Mouse (Mus musculus) left cerebral cortex, adult 2 months (tissue): Measurements from ENCODE around the gene Fam122a. TPM values are rescaled to one million over a fixed set of nuclear protein-coding genes. Genes with fewer than 3 reads are reported as not detected.

Source experiments
- DNase-seq, 2 experiments: peaks; one replicate each; pipeline ENCODE4 v3.0.0; 2021 to 2022; ENCODE audit warnings: low spot score in 2 of 2, mixed read lengths in 1 of 2; ENCODE audit errors: extremely low spot score in 1 of 2
- H3K27ac ChIP-seq: fragments of 200-600 bp; 2 replicates; pipeline ENCODE4 v1.8.1; 2022
- H3K4me3 ChIP-seq: fragments of 200-600 bp; 2 replicates; pipeline ENCODE4 v1.8.1; 2022
- CTCF ChIP-seq: fragments of 200-600 bp; IDR thresholded peaks from 2 replicates; pipeline ENCODE4 v1.8.1; 2022; ENCODE audit warnings: antibody characterized with exemption, mild to moderate bottlenecking, moderate library complexity
- intact Hi-C: fragments of 180-260 bp; cut with DNase I; formaldehyde crosslinking; loops from one replicate; pipeline ENCODE4 v1.15.1; 2025
- long read RNA-seq, 2 experiments: library from polyadenylated mRNA; stranded (forward); transcript quantifications; one replicate each; pipeline ENCODE4 v2.0.0; 2021; ENCODE audit warnings: borderline mapping rate in 2 of 2
- total RNA-seq, 2 experiments: library from RNA; stranded (reverse); gene quantifications; 2 replicates each; pipeline ENCODE4 v1.2.3; 2021

Fam122a gene
- 10 to 100 TPM; 26.8 to 32.2 TPM for total RNA-seq
- long read RNA-seq, experiment 1, transcript Fam122a-201 (1 exons, 855 nt): major isoform, 15 of 15 reads
- long read RNA-seq, experiment 1, partial matches to known transcripts: 0 of 15 reads
- long read RNA-seq, experiment 1, other reads (novel, unspliced or antisense): 0 of 15 reads
- long read RNA-seq, experiment 2, transcript Fam122a-201 (1 exons, 855 nt): major isoform, 11 of 11 reads
- long read RNA-seq, experiment 2, partial matches to known transcripts: 0 of 11 reads
- long read RNA-seq, experiment 2, other reads (novel, unspliced or antisense): 0 of 11 reads

DNA sequence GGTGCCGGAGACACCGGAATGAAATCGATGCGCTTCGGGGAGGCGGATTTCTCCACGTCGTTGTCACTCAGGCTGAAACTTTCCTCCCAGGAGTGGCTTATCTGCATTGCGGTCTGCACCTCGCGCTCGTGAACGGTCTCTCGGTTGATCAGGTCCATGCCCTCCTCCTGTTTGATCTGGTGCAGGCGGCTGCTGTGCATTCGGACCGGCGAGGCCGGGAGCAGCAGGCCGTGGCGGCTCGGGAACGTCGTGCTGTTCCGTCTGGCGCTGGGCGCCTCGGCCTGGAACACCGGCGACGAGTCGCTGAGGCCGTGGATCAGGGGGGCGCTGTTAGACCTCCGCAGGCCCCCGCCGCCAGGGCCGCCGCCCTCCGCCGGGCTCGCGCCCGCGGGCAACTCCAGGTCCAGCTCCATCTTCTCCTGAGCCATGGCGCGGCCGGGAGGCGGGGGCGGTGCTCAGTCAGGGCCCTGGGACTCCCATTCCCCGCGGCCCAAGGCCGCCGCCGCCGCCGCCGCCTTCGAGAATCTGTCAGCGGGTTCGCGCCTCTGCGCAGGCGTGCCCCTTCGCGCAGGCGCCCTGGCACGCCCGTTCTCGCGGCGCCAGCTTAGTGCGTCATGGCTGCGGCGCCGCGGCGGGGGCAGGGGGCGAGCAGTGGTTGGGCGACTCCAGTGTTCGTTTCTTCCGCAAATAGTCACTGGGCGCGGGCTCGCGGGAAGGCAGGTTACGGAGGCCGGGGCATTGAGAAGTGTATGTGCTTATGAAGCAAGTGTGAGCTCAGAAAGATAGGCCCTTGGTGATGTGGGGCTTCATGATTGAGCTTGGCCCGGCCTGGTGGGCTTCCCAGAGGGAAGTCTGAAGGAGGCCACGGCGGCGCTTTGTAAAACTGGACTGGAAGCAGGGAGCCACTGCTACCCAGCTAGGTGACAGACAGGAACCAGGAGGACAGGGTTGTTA is at the start of gene Fam122a:
Gene Fam122a (minus strand): TSS at position 428 of the 954 bp plus-strand sequence.
- intact Hi-C loops: loop anchor here (1.0 to 5.0 kb wide), 3 partner anchors 79 to 395 kb away; no protein-coding TSS in a partner anchor
- DNase-seq: peak; percentile 93 to 94
- H3K27ac ChIP-seq: peak within 1 kb of the TSS; percentile 97
- peak within 1 kb of the TSS; percentile 68 for H3K4me3 ChIP-seq
- TF ChIP-seq CTCF: peak; percentile 6

GRCm38 (mm10) chr19:24523476-24524313 is 46.5 kb upstream of the Fam122a start:
- H3K27ac ChIP-seq: no peak overlapping the region
- no peak for TF ChIP-seq CTCF
- intact Hi-C loops: loop anchor here (5.0 kb wide), 1 partner anchor 106 kb away; no protein-coding TSS in a partner anchor
- peak; percentile 50 to 69 for DNase-seq
- H3K4me3 ChIP-seq: no peak overlapping the region

DNA sequence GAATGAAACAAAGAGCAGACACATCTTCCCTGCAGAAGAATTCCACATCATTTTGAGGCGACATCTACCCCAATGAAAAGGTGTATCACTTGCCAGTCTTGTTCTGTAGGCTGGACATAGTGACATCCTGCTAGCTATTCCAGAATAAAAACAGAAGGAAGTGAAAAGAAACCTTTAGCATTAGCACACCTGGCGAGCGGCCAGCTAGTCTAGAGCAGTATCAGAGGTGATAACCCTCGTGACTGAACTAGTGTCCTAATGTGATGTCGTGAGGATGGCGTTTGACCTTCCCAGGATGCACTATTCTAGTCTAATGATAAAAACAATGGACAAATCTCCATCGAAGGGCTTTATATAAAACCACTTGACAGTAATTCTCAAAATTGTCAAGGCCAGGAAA is 44.8 kb upstream of the Fam122a start:
- no peak overlapping the region for H3K4me3 ChIP-seq
- H3K27ac ChIP-seq: no peak overlapping the region
- no peak for TF ChIP-seq CTCF
- intact Hi-C loops: loop anchor here (5.0 kb wide), 1 partner anchor 105 kb away; no protein-coding TSS in a partner anchor
- DNase-seq: no peak

DNA sequence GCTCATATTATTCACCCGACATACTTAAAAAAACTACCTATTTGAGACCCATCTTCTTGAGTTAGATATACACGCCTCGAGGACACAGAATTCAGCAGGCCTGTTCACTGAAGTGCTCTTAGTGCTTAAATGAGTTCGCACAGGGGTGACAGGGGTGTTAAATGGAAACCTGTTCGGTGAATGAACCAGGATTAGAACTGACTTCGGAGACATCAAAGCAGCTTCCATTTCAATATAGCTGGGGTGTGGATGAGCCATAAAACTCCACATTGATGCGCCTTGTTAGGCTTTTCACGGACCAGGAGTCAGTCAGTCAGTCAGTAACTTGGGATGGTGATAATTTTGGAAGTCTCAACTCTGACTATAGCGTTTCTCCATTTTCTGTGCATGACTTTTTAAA is 44.0 kb upstream of the Fam122a start:
- TF ChIP-seq CTCF: no peak
- no peak overlapping the region for H3K4me3 ChIP-seq
- DNase-seq: no peak
- intact Hi-C loops: loop anchor here (5.0 kb wide), 1 partner anchor 104 kb away; no protein-coding TSS in a partner anchor
- no peak overlapping the region for H3K27ac ChIP-seq

DNA sequence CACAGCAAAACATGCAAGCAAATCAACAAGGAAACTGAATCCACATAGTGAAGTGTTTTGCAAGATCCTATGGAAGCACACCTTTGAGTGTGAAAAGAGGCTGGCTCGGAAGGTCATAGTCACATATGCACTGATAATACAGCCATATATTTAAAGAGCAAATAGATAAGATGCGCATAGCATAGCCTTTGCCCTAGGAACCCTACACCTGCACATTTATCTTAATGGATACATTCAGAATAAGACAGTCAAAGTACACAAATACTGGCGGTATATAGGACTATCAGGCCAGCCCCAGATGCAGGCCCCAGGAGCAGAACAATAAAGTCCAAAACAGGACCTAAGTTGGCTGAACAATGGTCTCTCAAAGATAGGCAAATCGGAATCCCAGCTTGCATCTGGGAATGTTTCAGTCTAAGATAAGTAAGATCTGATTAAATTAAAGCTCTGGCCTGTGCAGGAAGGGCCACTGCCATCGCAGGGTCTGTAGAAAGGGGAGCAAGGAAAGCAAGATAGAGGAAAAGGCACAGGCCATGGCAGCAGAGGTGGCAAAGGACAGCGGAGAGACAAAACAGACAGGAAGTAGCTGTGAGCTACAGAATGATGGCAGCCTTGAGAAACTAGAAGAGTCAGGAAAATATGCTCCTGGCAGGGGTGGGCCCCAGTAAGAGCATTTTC is 42.7 kb upstream of the Fam122a start:
- Histone ChIP-seq H3K4me3 (no peak overlapping the region), H3K27ac (no peak overlapping the region)
- intact Hi-C loops: loop anchor here (5.0 kb wide), 1 partner anchor 103 kb away; no protein-coding TSS in a partner anchor
- TF ChIP-seq CTCF: no peak
- no peak for DNase-seq

- no peak for TF ChIP-seq CTCF
- intact Hi-C loops: no loop called here
- DNase-seq: no peak
Observed at GRCm38 (mm10) chr19:24518384-24518783, 41.2 kb upstream of the Fam122a start.

GRCm38 (mm10) chr19:24517057-24517456 is 39.9 kb upstream of the Fam122a start:
- no peak overlapping the region for H3K27ac ChIP-seq
- DNase-seq: no peak
- intact Hi-C loops: no loop called here
- no peak overlapping the region for H3K4me3 ChIP-seq
- TF ChIP-seq CTCF: no peak

More at GRCm38 (mm10) chr19:24518384-24518783, 41.2 kb upstream of the Fam122a start:
- Histone ChIP-seq H3K27ac (no peak overlapping the region), H3K4me3 (no peak overlapping the region)

DNA sequence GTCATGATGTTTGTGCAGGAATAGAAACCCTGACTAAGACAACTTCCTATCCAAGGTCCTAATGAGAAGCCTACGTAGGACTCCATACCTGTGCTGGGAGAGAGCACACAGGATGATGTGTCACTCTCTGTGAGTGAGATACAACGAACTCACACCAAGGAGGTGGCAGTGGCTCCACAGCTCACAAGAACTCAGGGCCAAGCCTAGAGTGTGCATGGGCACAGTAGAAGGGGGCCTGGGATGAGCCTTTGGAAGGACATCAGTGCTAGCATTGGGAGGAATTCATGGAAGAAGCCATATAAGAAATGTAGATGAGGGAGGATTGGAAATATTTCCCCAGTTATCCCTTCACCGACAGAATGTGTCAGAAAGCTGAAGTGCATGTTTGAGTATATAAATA is 38.8 kb upstream of the Fam122a start:
- no peak for TF ChIP-seq CTCF
- no peak for DNase-seq
- Histone ChIP-seq H3K27ac (no peak overlapping the region), H3K4me3 (no peak overlapping the region)
- intact Hi-C loops: no loop called here

DNA sequence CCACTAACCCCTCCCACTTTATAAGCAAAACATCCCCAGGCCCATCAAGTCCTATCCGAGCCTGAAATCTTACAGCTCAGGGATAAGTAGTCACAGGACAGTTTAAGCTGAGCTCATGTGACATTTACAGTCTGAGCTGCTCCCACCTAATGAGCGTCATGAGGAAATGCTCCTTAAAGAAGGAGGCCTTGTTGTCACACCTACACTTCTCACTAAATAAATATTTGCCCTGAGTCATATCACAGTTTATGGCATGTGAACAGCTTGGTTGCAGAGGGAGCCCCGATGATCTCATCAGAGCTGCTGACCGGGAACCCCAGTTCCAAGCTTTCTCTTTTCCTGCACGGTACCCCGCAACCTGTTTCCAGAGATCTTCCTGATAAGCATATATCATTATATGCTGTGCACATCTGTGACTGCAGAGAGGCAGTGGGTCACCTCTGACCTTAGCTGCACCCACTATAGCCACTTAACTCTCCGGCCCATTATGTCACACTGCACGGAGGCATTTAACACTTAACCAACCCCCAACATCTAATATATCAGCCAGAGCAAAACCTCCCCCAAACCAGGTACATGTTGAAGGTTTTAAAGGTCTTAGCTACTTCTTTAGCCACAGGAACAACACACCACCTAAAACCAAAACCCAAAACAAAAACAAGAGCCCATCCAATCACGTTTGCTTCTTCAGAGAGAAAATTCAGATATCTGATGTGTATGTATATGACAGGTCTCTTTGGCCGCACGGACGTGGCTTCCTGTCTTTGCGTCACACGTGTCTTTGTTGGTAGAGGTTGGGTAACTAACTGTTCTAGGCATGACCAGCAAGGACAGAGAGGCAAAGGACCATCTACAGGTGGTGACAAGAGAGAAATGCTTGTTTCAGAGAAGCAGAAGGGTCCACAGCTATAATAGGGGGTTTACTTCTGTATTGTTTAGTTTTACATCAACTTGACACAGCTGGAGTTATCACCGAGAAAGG is 37.8 kb upstream of the Fam122a start:
- DNase-seq: no peak
- intact Hi-C loops: no loop called here
- Histone ChIP-seq H3K27ac (no peak overlapping the region), H3K4me3 (no peak overlapping the region)
- TF ChIP-seq CTCF: no peak
